Mouse (Mus musculus) T-helper 1 cell (primary cell): ENCODE measurements around the gene Srp68.

Experiments used
- in situ Hi-C: fragments of 300-600 bp; cut with MboI, MseI; formaldehyde crosslinking; loops from one replicate; pipeline ENCODE4 v1.15.1; 2025; ENCODE audit warnings: high pct_unique_total_duplicates

Srp68 gene

GRCm38 (mm10) chr11:116274045-116274666 lies at the start of gene Srp68:
Gene Srp68 (minus strand): TSS chr11:116274217.
- in situ Hi-C loops = no loop called here

GRCm38 (mm10) chr11:116318719-116319659 lies 45.0 kb upstream of the Srp68 start:
- in situ Hi-C loops = loop anchor here (5.0 kb wide), 1 partner anchor 128 kb away; no protein-coding TSS in a partner anchor

- in situ Hi-C loops = no loop called here
Measured at GRCm38 (mm10) chr11:116312359-116312758, 38.3 kb upstream of the Srp68 start.

- in situ Hi-C loops = no loop called here
Measured at GRCm38 (mm10) chr11:116311169-116311568, 37.2 kb upstream of the Srp68 start.

- in situ Hi-C loops = no loop called here
Measured at GRCm38 (mm10) chr11:116309601-116310000, 35.6 kb upstream of the Srp68 start.

- in situ Hi-C loops = no loop called here
Measured at GRCm38 (mm10) chr11:116307762-116308531, 33.9 kb upstream of the Srp68 start.

- in situ Hi-C loops = no loop called here
Measured at GRCm38 (mm10) chr11:116307019-116307725, 33.2 kb upstream of the Srp68 start, which contains the start of gene Exoc7. Gene Exoc7 (minus strand): TSS chr11:116307233.

- in situ Hi-C loops = no loop called here
Measured at GRCm38 (mm10) chr11:116306126-116306982, 32.3 kb upstream of the Srp68 start.

- in situ Hi-C loops = no loop called here
Measured at GRCm38 (mm10) chr11:116305423-116305822, 31.4 kb upstream of the Srp68 start.

- in situ Hi-C loops = loop anchor here (5.0 kb wide), 1 partner anchor 76 kb away; no protein-coding TSS in a partner anchor
Measured at GRCm38 (mm10) chr11:116298621-116299020, 24.6 kb upstream of the Srp68 start.

- in situ Hi-C loops = loop anchor here (5.0 kb wide), 1 partner anchor 76 kb away; no protein-coding TSS in a partner anchor
Measured at GRCm38 (mm10) chr11:116298221-116298620, 24.2 kb upstream of the Srp68 start.

GRCm38 (mm10) chr11:116297017-116297416 lies 23.0 kb upstream of the Srp68 start:
- in situ Hi-C loops = loop anchor here (5.0 kb wide), 1 partner anchor 75 kb away; no protein-coding TSS in a partner anchor

GRCm38 (mm10) chr11:116296191-116296734 lies 22.2 kb upstream of the Srp68 start:
- in situ Hi-C loops = loop anchor here (5.0 kb wide), 1 partner anchor 74 kb away; no protein-coding TSS in a partner anchor

GRCm38 (mm10) chr11:116294319-116294718 lies 20.3 kb upstream of the Srp68 start:
- in situ Hi-C loops = no loop called here

GRCm38 (mm10) chr11:116293538-116294137 lies 19.6 kb upstream of the Srp68 start:
- in situ Hi-C loops = no loop called here

GRCm38 (mm10) chr11:116292401-116292800 lies 18.4 kb upstream of the Srp68 start:
- in situ Hi-C loops = no loop called here

GRCm38 (mm10) chr11:116290556-116290955 lies 16.5 kb upstream of the Srp68 start:
- in situ Hi-C loops = no loop called here

- in situ Hi-C loops = no loop called here
Measured at GRCm38 (mm10) chr11:116287351-116287750, 13.3 kb upstream of the Srp68 start.

GRCm38 (mm10) chr11:116285770-116286191 lies 11.8 kb upstream of the Srp68 start:
- in situ Hi-C loops = no loop called here
